In the genomic region with DNA sequence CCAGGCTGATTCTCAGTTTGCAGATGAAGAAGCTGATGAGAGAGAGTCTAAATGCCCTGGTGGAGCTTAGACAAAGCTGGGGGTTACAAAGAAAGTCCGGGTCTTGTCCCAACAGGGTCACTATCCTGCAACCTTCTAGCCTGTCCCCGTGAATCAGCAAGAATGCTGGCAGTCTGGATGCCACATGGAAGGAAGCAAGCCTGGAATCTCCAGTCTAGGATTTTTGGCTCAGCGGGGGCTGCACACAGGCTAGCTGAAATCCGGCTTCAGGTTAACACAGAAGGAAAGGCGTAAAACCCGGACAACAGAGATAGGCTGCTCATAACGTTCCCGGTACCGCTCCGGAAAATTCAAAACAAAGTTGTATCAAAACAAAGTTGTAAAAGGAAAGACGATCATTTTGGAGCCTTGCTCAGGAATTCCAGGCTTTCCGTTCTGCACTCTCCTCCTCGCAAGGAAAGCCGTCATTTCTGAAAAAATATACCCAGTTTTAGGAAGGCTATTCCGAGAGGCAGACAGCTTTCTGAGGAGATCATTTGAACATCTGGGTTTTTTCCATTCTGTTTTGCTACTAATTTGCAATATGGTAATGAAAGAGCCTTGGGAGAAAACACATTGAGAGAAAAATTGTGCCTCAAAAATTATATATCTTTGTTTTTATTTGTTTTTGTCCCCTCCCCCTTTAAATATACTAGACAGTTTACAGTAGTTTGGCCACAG, we compare ENCODE assay signal across 7 mouse cellular contexts.
DNase-seq lines count a peak whose midpoint lies in the region; ATAC-seq lines count a peak whose summit lies in the region.

No protein-coding gene starts in this region.

- H3K36me3 ChIP-seq in embryonic facial prominence, embryonic 13.5 days, result no peaks in the 10 kb centered on the region
- H3K36me3 ChIP-seq in limb, embryonic 10.5 days, result no peaks in the 10 kb centered on the region
- H3K36me3 ChIP-seq in stomach, embryonic 15.5 days, result no peaks in the 10 kb centered on the region

- DNase-seq in urinary bladder, postnatal 14 days (ENCODE audit: low spot score), result peak; percentile 8
- no peak for DNase-seq in urinary bladder, postnatal 4 days (ENCODE audit: low spot score in 2 of 2)
- peak; percentile 61 to 72 for DNase-seq in heart, postnatal 10 days
- DNase-seq in limb, embryonic 10.5 days (ENCODE audit: low spot score), result peak; percentile 44
- DNase-seq in thymus, postnatal 10 days (ENCODE audit: low spot score in 2 of 2), result no peak

- H3K27ac ChIP-seq in embryonic facial prominence, embryonic 13.5 days, result peak overlapping the region; percentile 89
- H3K27ac ChIP-seq in limb, embryonic 10.5 days, result peak overlapping the region; percentile 65
- H3K27ac ChIP-seq in stomach, embryonic 15.5 days, result peak overlapping the region; percentile 57; the same call in 1 of the 2 replicates

- H3K4me2 ChIP-seq in embryonic facial prominence, embryonic 13.5 days, result peak overlapping the region; percentile 58
- peak overlapping the region; percentile 52 for H3K4me2 ChIP-seq in stomach, embryonic 15.5 days

- intact Hi-C loops in heart, postnatal 10 days (cut with DNase I), result loop anchor here (5.0 kb wide), 1 partner anchor 92 kb away; a partner anchor contains a TSS

- peak overlapping the region; percentile 55 for H3K9ac ChIP-seq in embryonic facial prominence, embryonic 13.5 days
- no peak overlapping the region for H3K9ac ChIP-seq in stomach, embryonic 15.5 days

- WGBS in embryonic facial prominence, embryonic 13.5 days, result 11% methylated on average over 15 of the region's 15 CpGs
- WGBS in limb, embryonic 10.5 days, result 57% methylated on average over 15 of the region's 15 CpGs
- WGBS in stomach, embryonic 15.5 days, result 28% methylated on average over 15 of the region's 15 CpGs

- peak overlapping the region; percentile 31 for H3K4me3 ChIP-seq in embryonic facial prominence, embryonic 13.5 days
- peak overlapping the region; percentile 18; the same call in 1 of the 2 replicates for H3K4me3 ChIP-seq in limb, embryonic 10.5 days
- H3K4me3 ChIP-seq in stomach, embryonic 15.5 days (replicated peaks), result peak overlapping the region; percentile 30

- H3K4me1 ChIP-seq in embryonic facial prominence, embryonic 13.5 days, result peaks cover 15% of the 10 kb centered on the region
- H3K4me1 ChIP-seq in limb, embryonic 10.5 days, result peaks cover 9% of the 10 kb centered on the region; the same call in 1 of the 2 replicates
- H3K4me1 ChIP-seq in stomach, embryonic 15.5 days, result no peaks in the 10 kb centered on the region

- H3K9me3 ChIP-seq in embryonic facial prominence, embryonic 13.5 days, result peaks cover 3% of the 10 kb centered on the region; the same call in 1 of the 2 replicates
- no peaks in the 10 kb centered on the region for H3K9me3 ChIP-seq in limb, embryonic 10.5 days (replicated peaks)
- H3K9me3 ChIP-seq in stomach, embryonic 15.5 days, result no peaks in the 10 kb centered on the region

- H3K27me3 ChIP-seq in embryonic facial prominence, embryonic 13.5 days, result no peaks in the 10 kb centered on the region
- no peaks in the 10 kb centered on the region for H3K27me3 ChIP-seq in limb, embryonic 10.5 days (ENCODE audit: low read depth, poor library complexity, severe bottlenecking)
- H3K27me3 ChIP-seq in stomach, embryonic 15.5 days (replicated peaks), result no peaks in the 10 kb centered on the region

- 0 out of 2 replicates have a peak, but pooled peaks have one; percentile 11 for ATAC-seq in embryonic facial prominence, embryonic 13.5 days (ENCODE audit: insufficient number of reproducible peaks, insufficient read depth, low FRiP score, low TSS enrichment, low read depth)
- ATAC-seq in stomach, embryonic 15.5 days (ENCODE audit: insufficient read depth, low FRiP score, low read depth), result no peak

Comparison
In these comparisons a context has a peak if more than half of its experiments do, and no peak if none do; other contexts are left out.
1. DNase-seq: peak in urinary bladder, postnatal 14 days (single experiment), heart, postnatal 10 days (2 of 2) and limb, embryonic 10.5 days (single experiment); none in urinary bladder, postnatal 4 days (0 of 2) and thymus, postnatal 10 days (0 of 2).
2. Peak in every context shown above with its lines, with median percentiles within 50 percentile points of each other: H3K27ac ChIP-seq and H3K4me3 ChIP-seq.